Mouse (Mus musculus) spleen, adult 2 months (tissue): Measurements from ENCODE around the gene Prm2. TPM values are rescaled to one million over a fixed set of nuclear protein-coding genes. Genes with fewer than 3 reads are reported as not detected.

Experiments used
- DNase-seq, 2 experiments: peaks; one replicate each; pipeline versions ENCODE4 v3.0.0 to v3.0.0-alpha.2; 2012 to 2021; ENCODE audit warnings: low spot score in 2 of 2, low read depth in 1 of 2
- H3K27ac ChIP-seq: fragments of 200-500 bp; 2 replicates; pipeline ENCODE4 v1.5.1; 2012; ENCODE audit warnings: low read length, inconsistent platforms; ENCODE audit not compliant: insufficient read depth
- H3K27me3 ChIP-seq: fragments of 200-500 bp; 2 replicates; pipeline ENCODE4 v1.6.1; 2012; ENCODE audit warnings: mild to moderate bottlenecking, moderate library complexity, low read length, inconsistent platforms; ENCODE audit not compliant: control insufficient read depth, insufficient read depth
- H3K36me3 ChIP-seq: fragments of 200-500 bp; 2 replicates; pipeline ENCODE4 v1.6.1; 2012; ENCODE audit warnings: mild to moderate bottlenecking, low read length, inconsistent platforms; ENCODE audit not compliant: control insufficient read depth, insufficient read depth
- H3K4me1 ChIP-seq: fragments of 200-500 bp; 2 replicates; pipeline ENCODE4 v1.6.1; 2011; ENCODE audit warnings: inconsistent platforms; ENCODE audit not compliant: control insufficient read depth, insufficient read depth, insufficient read length
- H3K4me3 ChIP-seq: fragments of 200-500 bp; 2 replicates; pipeline ENCODE4 v1.5.1; 2011; ENCODE audit warnings: mild to moderate bottlenecking, inconsistent platforms; ENCODE audit not compliant: insufficient read depth, insufficient read length; ENCODE audit errors: extremely low read depth
- CTCF ChIP-seq: fragments of 200-500 bp; IDR thresholded peaks from 2 replicates; pipeline ENCODE4 v1.5.1; 2011; ENCODE audit warnings: mild to moderate bottlenecking, inconsistent platforms; ENCODE audit not compliant: insufficient read depth, insufficient read length, insufficient replicate concordance; ENCODE audit errors: extremely low read depth
- POLR2A ChIP-seq: fragments of 200-500 bp; IDR thresholded peaks from 2 replicates; pipeline ENCODE4 v1.6.1; 2011; ENCODE audit warnings: low read depth, low read length, inconsistent platforms
- WGBS: fragments of 180-500 bp; shearing (Covaris S2); methylation state at CpG from one replicate; pipeline ENCODE4 v1.1.7; 2018; 5-methylcytosine and 5-hydroxymethylcytosine counted together
- polyA plus RNA-seq: library from polyadenylated mRNA; depleted of rRNA; stranded (reverse); fragments of >200 nt; gene quantifications from 2 replicates; pipeline ENCODE4 v1.2.3, GENCODE M21; 2012

Prm2 gene
- polyA plus RNA-seq, 1 experiment = not detected

DNA sequence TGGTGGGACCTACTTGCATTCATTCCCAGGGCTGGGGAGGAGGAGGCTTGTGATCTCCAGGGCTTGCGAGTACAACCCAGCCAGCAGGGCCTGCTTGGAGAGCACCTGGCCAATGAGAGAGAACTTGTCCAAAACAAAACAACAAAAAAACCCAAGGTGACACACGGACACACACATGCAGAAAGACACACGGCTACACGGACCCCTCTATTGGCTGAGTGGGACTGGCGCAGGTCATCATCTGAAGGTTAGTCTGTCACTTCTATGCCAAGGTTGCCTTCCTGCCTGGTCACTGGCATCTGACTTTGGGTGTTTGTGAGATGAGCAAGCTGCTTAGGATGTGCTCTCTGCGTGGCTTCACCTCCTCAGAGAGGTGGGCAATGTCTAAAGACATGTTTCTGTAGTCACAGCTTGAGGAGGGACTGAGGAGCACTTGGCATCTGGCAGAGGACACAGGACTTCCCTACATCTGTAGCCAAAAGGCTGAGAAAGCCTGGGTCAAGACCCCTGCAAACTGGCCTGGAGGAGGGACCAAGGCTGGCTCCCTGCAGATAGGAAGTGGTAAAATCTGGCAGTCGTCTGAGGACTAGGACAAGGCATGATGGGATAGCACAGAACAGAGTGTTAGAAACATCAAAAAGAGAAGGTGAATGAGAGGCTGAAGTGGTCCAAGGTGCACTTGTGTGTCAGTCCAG, 32.0 kb upstream of the Prm2 start:
- TF ChIP-seq POLR2A = no peak
- TF ChIP-seq CTCF = no peak
- WGBS = 68% methylated on average over 7 of the region's 7 CpGs
- DNase-seq = no peak
- Histone ChIP-seq H3K4me3 (no peak overlapping the region), H3K27me3 (no peaks in the 10 kb centered on the region), H3K36me3 (no peaks in the 10 kb centered on the region), H3K4me1 (peaks cover 6% of the 10 kb centered on the region; the same call in 1 of the 2 replicates), H3K27ac (no peak overlapping the region)

DNA sequence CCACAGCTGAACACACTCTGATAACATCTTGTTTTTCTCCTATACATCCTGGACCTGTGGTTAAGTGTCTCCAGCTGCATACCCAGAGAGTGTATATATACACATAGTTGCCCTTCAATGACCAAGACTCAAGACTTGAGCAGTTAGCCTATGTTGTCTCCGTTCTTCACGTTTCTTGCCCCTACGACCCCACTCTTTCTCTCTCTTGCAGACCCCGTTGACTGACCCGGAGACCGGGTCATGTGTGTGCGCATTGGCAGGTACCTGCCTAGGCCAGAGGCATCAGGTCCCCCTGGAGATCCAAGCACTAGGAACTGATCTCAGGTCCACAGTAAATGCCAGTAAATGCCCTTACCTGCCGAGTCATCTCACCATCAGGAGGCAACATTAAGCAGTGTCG, 31.3 kb upstream of the Prm2 start:
- WGBS = 71% methylated on average over 9 of the region's 9 CpGs
- H3K36me3 ChIP-seq = no peaks in the 10 kb centered on the region
- H3K27me3 ChIP-seq = no peaks in the 10 kb centered on the region
- no peak overlapping the region for H3K4me3 ChIP-seq
- H3K4me1 ChIP-seq = peaks cover 6% of the 10 kb centered on the region; the same call in 1 of the 2 replicates
- DNase-seq = no peak
- no peak for TF ChIP-seq CTCF
- TF ChIP-seq POLR2A = no peak
- H3K27ac ChIP-seq = no peak overlapping the region

DNA sequence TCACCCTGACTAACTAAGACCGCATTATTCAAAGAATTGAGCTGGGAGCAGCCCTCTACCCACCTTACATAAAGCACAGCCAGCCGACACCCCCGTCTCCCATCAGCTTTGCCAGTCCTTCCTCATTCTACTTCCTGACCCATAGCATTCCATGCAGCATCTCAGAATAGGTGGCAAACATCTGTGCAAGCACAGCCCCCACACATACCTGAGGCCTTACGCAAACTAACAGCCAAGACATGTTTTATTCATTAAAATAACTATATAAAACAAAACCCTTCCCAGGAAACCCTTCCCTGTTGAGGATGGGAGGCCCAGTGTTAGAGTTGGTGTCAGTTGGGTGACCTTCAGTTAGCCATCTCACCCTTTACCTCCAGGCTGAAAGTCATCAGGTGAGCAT, 29.9 kb upstream of the Prm2 start:
- TF ChIP-seq CTCF (no peak), POLR2A (no peak)
- H3K4me3 ChIP-seq = no peak overlapping the region
- H3K27ac ChIP-seq = no peak overlapping the region
- WGBS = 94% methylated on average over 4 of the region's 4 CpGs
- peaks cover 13% of the 10 kb centered on the region; the same call in 1 of the 2 replicates for H3K4me1 ChIP-seq
- H3K27me3 ChIP-seq = no peaks in the 10 kb centered on the region
- no peaks in the 10 kb centered on the region for H3K36me3 ChIP-seq
- no peak for DNase-seq

DNA sequence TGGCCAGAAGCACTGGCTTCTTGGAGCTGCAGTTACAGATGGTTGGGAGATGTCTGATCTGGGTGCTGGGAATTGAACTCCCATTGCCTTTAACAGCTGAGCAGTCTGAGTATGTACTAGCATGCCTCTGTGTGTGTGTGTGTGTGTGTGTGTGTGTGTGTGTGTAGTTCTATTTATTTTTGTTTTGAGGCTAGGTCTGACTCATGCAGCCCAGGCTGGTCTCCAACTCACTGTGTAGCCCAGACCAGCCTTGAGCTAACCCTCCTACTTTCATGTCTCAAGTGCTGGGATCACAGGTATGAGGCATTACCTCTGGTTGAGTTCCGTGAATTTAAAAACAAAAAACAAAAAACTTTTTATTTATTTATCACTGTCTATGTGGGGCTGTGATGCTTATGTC, 28.6 kb upstream of the Prm2 start:
- no peaks in the 10 kb centered on the region for H3K27me3 ChIP-seq
- H3K4me1 ChIP-seq = peaks cover 14% of the 10 kb centered on the region; the same call in 1 of the 2 replicates
- no peaks in the 10 kb centered on the region for H3K36me3 ChIP-seq
- no peak overlapping the region for H3K4me3 ChIP-seq
- 92% methylated on average over 1 of the region's 1 CpGs for WGBS
- DNase-seq = no peak
- TF ChIP-seq CTCF (no peak), POLR2A (no peak)
- H3K27ac ChIP-seq = no peak overlapping the region

DNA sequence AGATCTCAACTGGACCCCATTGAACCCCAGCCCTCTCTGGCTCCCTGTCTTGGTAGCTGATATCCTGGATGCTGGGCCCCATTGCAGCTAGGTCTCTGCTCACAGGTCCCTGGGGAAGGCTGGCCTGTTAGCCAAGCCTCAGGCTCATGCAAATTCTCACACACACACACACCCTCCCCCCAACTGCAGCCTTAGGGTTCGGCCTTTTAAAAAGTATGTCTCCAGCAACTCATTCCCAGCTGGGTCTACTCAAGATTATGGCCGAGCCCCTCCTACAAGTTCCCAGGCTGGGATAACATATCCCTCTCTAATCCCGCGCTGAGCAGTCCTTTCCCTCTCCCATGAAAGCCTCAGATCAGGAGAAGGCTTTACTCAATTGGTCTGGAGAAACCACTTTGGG, 25.5 kb upstream of the Prm2 start:
- DNase-seq = no peak
- peaks cover 16% of the 10 kb centered on the region; the same call in 1 of the 2 replicates for H3K4me1 ChIP-seq
- no peak overlapping the region for H3K27ac ChIP-seq
- WGBS = 68% methylated on average over 4 of the region's 4 CpGs
- H3K36me3 ChIP-seq = no peaks in the 10 kb centered on the region
- H3K4me3 ChIP-seq = no peak overlapping the region
- TF ChIP-seq POLR2A (no peak), CTCF (no peak)
- no peaks in the 10 kb centered on the region for H3K27me3 ChIP-seq

DNA sequence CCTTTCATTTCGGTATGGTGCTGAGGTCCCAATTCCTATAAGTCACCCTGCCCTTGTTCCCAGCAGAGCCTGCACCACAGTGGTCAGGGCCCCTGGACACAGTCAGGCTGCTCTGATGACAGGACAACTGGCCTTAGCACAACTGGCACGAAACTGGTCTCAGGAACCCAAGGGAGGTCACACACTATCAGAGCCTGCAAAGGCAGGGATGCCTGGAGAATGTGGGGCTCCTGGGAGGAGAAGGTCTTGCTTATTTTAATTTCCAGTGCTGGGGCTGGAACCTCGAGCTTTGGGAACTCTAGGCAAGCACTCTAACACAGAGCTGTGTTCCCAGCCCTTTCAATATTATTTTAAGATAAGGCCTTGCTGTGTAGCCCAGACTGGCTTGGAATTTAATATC, 24.0 kb upstream of the Prm2 start:
- H3K36me3 ChIP-seq = no peaks in the 10 kb centered on the region
- 84% methylated on average over 3 of the region's 3 CpGs for WGBS
- H3K27me3 ChIP-seq = no peaks in the 10 kb centered on the region
- H3K27ac ChIP-seq = no peak overlapping the region
- TF ChIP-seq POLR2A (no peak), CTCF (no peak)
- H3K4me1 ChIP-seq = peaks cover 16% of the 10 kb centered on the region; the same call in 1 of the 2 replicates
- H3K4me3 ChIP-seq = no peak overlapping the region
- DNase-seq = no peak

DNA sequence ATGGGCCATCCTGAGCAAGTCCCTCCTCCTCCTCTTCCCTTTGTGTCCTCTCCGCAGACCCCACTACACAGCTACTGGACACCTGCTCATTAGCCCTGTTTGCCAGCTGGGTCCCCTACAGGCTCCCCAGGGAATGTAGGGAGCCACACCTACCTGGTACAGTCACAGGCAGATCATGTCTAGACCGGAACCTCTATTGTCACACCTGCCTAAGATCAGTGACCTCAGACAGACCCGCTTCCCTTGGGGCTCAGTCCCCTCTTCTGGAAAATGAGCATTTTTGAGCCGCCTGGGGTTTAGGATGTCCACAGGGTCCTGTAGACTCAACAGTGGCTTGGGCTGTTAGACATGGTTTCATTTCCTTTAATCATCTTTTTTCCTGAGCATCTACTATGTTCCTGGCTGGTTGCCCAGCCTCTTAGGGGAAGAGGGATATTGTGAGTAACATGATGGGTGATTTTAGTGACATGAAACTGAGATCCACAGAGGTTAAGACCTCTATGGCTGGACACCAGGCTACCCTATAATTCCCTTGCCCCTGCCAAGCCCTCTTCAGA, 22.7 kb upstream of the Prm2 start:
- no peak for TF ChIP-seq POLR2A
- TF ChIP-seq CTCF = no peak
- no peak for DNase-seq
- no peaks in the 10 kb centered on the region for H3K36me3 ChIP-seq
- no peaks in the 10 kb centered on the region for H3K27me3 ChIP-seq
- no peak overlapping the region for H3K27ac ChIP-seq
- WGBS = 36% methylated on average over 4 of the region's 4 CpGs
- H3K4me1 ChIP-seq = peaks cover 22% of the 10 kb centered on the region; the same call in 1 of the 2 replicates
- no peak overlapping the region for H3K4me3 ChIP-seq
